Mouse (Mus musculus) liver, embryonic 11.5 days (tissue): ENCODE data around the gene Slc5a5. TPM values are rescaled to one million over a fixed set of nuclear protein-coding genes. Genes with fewer than 3 reads are reported as not detected.

Experiments
- ATAC-seq: fragments of 200-750 bp; cut with Nextera tagmentation; replicated peaks from 2 replicates; pipeline ENCODE4 v1.8.0; 2017; ENCODE audit warnings: moderate number of reproducible peaks, mild to moderate bottlenecking, moderate TSS enrichment, moderate library complexity; ENCODE audit not compliant: low FRiP score
- DNase-seq: peaks from one replicate; pipeline ENCODE4 v3.0.0-alpha.2; 2017; ENCODE audit warnings: low spot score
- H3K27ac ChIP-seq: fragments of 300-500 bp; sonication (generic); 2 replicates; pipeline ENCODE4 v1.5.1; 2014; ENCODE audit warnings: mild to moderate bottlenecking, low read depth, low read length, control low read depth
- H3K27me3 ChIP-seq: fragments of 300-500 bp; sonication (generic); replicated peaks from 2 replicates; pipeline ENCODE4 v1.6.1; 2014; ENCODE audit warnings: low read length, mixed read lengths; ENCODE audit not compliant: control insufficient read depth, insufficient read depth
- H3K36me3 ChIP-seq: fragments of 300-500 bp; sonication (generic); 2 replicates; pipeline ENCODE4 v1.6.1; 2014; ENCODE audit warnings: mild to moderate bottlenecking, low read length, moderate library complexity, mixed read lengths; ENCODE audit not compliant: control insufficient read depth, insufficient read depth
- H3K4me1 ChIP-seq: fragments of 300-500 bp; sonication (generic); replicated peaks from 2 replicates; pipeline ENCODE4 v1.6.1; 2014; ENCODE audit warnings: low read length, mixed read lengths; ENCODE audit not compliant: control insufficient read depth, insufficient read depth
- H3K4me2 ChIP-seq: fragments of 300-500 bp; sonication (generic); 2 replicates; pipeline ENCODE4 v1.6.1; 2014; ENCODE audit warnings: mild to moderate bottlenecking, control low read depth, moderate library complexity
- H3K4me3 ChIP-seq: fragments of 300-500 bp; sonication (generic); 2 replicates; pipeline ENCODE4 v1.5.1; 2014; ENCODE audit warnings: low read depth, low read length, control low read depth
- H3K9ac ChIP-seq: fragments of 300-500 bp; sonication (generic); 2 replicates; pipeline ENCODE4 v1.6.1; 2014; ENCODE audit warnings: low read depth, low read length, control low read depth
- H3K9me3 ChIP-seq: fragments of 300-500 bp; sonication (generic); 2 replicates; pipeline ENCODE4 v1.6.1; 2016; ENCODE audit warnings: low read length, inconsistent platforms, mixed read lengths; ENCODE audit not compliant: control insufficient read depth
- WGBS: fragments of 180-500 bp; shearing (Covaris S2); extraction: QIAGEN DNeasy Blood & Tissue Kit; methylation state at CpG from one replicate; pipeline ENCODE4 v1.1.7; 2014; 5-methylcytosine and 5-hydroxymethylcytosine counted together
- polyA plus RNA-seq: library from polyadenylated mRNA; unstranded; fragments of >200 nt; fragmentation: Nextera tagmentation; extraction: Ambion mirVana; gene quantifications from 2 replicates; pipeline ENCODE4 v1.2.1, GENCODE M21; 2014

The Slc5a5 gene
- polyA plus RNA-seq, 1 experiment from 2014 or later: 0.34 TPM

DNA sequence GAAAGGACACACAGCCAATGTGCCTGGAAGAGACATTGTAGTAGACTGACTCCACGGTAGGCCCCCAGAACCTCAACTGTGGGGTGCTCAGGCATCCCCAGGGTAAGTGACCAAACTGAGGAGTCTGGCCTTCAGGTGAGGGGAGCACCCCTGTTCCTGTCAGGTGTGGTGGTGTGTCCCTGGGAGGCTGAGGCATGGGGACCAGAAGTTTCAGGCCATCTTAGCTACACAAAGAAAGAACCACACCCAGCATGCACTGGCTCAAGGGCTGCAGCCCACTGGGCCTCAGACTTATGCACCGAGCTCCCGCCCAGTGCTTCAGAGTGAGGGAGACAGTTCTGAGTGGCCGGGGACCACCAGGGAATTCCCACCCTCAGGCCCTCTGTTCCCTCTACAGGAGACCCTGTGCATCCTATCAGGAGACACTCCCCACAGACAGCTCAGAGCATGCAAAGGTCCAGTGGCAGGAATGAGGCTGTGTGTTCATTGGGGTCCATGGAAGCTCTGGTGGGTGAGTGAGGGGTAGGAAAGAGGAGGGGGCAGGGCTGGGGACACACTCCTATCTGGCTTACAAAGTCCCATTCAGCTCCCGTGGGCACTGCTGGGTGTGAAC lies 21.3 kb downstream of the Slc5a5 start:
- ATAC-seq (no peak), DNase-seq (no peak)
- Histone ChIP-seq H3K36me3 (no peaks in the 10 kb centered on the region; the same call in 1 of the 2 replicates), H3K9ac (no peak overlapping the region), H3K4me1 (peaks cover 26% of the 10 kb centered on the region), H3K4me3 (no peak overlapping the region), H3K9me3 (no peaks in the 10 kb centered on the region), H3K27me3 (no peaks in the 10 kb centered on the region), H3K4me2 (no peak overlapping the region; the same call in 1 of the 2 replicates), H3K27ac (no peak overlapping the region)
- 82% methylated on average over 5 of the region's 5 CpGs for WGBS

DNA sequence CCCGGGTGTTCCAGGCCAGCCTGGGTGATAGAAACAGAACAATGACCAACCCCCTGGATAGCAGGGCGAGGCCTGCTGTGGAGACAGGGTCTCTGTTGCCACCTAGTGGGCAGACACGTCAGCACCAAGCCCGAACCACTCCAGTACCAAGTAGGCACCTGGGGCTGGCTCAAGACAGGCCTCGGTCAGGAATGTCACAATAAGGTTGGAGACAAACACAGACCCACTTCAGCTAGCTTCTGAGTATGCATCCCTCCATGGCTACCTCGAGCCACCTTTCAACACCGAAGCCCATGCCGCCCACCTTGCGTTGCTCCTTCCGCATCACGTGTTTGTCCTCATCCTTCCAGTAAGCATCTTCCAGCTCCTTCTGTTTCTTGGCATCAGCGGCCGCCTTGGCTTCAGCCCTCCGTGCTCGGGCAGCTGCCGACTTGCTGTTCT lies 22.9 kb downstream of the Slc5a5 start:
- no peak for DNase-seq
- Histone ChIP-seq H3K9me3 (no peaks in the 10 kb centered on the region), H3K4me2 (peak overlapping the region; percentile 1; the same call in 1 of the 2 replicates), H3K27me3 (peaks cover 5% of the 10 kb centered on the region), H3K27ac (no peak overlapping the region), H3K9ac (no peak overlapping the region), H3K4me3 (no peak overlapping the region), H3K36me3 (no peaks in the 10 kb centered on the region; the same call in 1 of the 2 replicates), H3K4me1 (peaks cover 32% of the 10 kb centered on the region)
- WGBS: 47% methylated on average over 16 of the region's 16 CpGs
- 0 out of 2 replicates have a peak, but pooled peaks have one; percentile 18 for ATAC-seq

DNA sequence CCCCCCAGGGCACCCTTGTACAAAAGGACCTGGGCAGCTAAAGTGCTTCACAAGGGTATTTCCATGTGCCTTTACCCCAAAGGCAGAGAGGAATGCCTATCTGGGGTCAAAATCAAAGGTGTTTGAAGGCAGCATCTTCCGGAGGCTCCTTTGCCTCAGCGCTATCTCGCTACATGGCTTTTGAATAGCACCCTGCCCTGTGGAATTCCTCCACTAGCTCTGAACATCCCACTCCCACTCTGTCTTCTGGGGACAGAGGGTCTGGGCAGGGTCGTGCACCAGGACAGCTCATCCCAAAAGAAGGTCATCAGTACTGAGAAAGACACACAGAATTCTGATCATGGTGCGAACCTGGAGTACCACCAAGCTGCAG lies 23.4 kb downstream of the Slc5a5 start:
- Histone ChIP-seq H3K4me1 (peaks cover 35% of the 10 kb centered on the region), H3K4me2 (peak overlapping the region; percentile 68), H3K4me3 (peak overlapping the region; percentile 40), H3K9ac (peak overlapping the region; percentile 51; the same call in 1 of the 2 replicates), H3K9me3 (no peaks in the 10 kb centered on the region), H3K27me3 (peaks cover 9% of the 10 kb centered on the region), H3K36me3 (no peaks in the 10 kb centered on the region; the same call in 1 of the 2 replicates), H3K27ac (no peak overlapping the region)
- no peak for DNase-seq
- 50% methylated on average over 5 of the region's 5 CpGs for WGBS
- ATAC-seq: no peak

DNA sequence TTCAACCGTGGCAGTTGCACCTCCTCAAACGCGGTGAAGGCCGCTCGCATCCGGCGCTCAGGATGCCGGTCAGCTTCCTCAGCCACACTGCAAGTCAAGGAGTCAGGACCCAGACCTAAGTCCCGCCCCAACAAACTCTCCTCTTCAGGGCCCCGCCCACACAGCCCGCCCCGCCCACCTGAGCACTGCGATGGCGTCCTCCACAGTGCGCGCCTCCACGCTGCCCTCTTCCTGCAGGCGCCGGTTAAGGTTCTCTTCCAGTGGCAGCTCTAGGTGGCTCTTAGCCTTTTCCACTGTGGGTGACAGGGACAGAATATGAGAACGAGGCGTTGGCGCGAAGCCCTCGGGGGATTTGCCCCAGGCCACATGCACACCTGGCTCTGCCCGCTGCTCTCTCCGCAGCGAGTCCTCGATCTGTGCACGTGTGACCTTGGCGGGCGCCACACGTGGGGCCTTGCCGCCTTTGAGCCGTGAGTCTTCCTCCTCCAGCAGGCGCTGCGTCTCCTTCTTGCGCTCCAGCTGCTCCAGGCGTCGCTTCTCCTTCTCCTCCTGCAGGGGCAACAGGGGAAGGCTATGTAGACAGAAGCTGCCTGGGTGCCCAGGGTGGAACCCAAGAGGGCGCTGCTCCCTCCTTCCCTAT lies 23.9 kb downstream of the Slc5a5 start:
- Histone ChIP-seq H3K4me3 (peak overlapping the region; percentile 40), H3K4me1 (peaks cover 39% of the 10 kb centered on the region), H3K27ac (0 out of 2 replicates have a peak overlapping the region, but pooled peaks have one; percentile 13), H3K27me3 (peaks cover 14% of the 10 kb centered on the region), H3K4me2 (peak overlapping the region; percentile 68), H3K9ac (peak overlapping the region; percentile 51), H3K9me3 (no peaks in the 10 kb centered on the region), H3K36me3 (no peaks in the 10 kb centered on the region; the same call in 1 of the 2 replicates)
- DNase-seq (peak; percentile 72), ATAC-seq (peak; percentile 26; the same call in 1 of the 2 replicates)
- WGBS: 30% methylated on average over 40 of the region's 40 CpGs

DNA sequence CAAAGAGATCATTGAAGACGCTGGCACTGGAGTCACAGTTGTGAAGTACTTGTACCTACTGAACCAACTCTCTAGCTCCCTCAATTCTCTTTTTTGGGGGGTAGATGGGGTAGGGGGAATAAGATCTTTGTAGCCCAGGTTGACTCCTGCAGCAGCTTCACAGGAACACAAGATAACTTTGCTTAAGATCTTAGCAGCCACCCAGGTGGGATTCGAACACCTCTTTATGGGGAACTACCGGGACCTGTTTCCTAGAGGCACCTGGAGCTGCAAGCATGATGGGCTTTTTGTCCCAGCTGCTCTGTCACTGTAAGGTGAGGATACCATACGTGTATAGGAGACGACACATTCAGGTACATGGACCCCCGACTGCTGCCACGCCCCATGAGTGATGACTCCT lies 26.0 kb downstream of the Slc5a5 start:
- WGBS: 84% methylated on average over 7 of the region's 7 CpGs
- ATAC-seq (no peak), DNase-seq (no peak)
- H3K9ac ChIP-seq: no peak overlapping the region
- H3K4me1 ChIP-seq: peaks cover 45% of the 10 kb centered on the region
- H3K4me2 ChIP-seq: peak overlapping the region; percentile 84
- no peaks in the 10 kb centered on the region; the same call in 1 of the 2 replicates for H3K36me3 ChIP-seq
- no peaks in the 10 kb centered on the region for H3K9me3 ChIP-seq
- H3K4me3 ChIP-seq: no peak overlapping the region
- no peak overlapping the region for H3K27ac ChIP-seq
- peaks cover 35% of the 10 kb centered on the region for H3K27me3 ChIP-seq

DNA sequence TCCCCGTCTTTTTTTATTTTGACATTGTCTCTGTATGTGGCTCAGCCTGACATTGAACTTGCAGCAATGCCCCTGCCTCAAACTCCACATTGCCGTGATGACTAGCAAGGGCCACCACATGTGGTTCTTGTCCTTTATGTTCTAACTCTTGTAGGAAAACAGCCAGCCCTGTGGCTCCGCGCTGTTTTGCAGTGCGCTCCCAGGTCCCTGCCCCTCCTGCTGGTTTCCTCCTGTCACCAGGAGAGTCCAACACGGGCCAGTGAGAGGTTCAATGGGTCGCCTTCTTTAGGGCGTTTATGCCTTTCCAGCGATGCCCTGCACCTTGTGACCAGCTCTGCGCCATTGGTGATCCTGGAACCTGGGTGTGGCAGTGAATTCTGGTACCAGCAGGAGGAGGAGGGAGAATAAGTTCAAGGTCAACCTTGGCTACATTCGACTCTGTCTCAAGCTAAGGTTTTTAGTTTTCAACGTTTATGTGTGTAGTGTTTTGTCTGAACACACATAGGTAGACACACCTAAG lies 26.5 kb downstream of the Slc5a5 start:
- peak overlapping the region; percentile 39; the same call in 1 of the 2 replicates for H3K27ac ChIP-seq
- WGBS: 8% methylated on average over 12 of the region's 12 CpGs
- H3K36me3 ChIP-seq: no peaks in the 10 kb centered on the region; the same call in 1 of the 2 replicates
- H3K4me2 ChIP-seq: peak overlapping the region; percentile 84
- H3K4me1 ChIP-seq: peaks cover 45% of the 10 kb centered on the region
- H3K9me3 ChIP-seq: no peaks in the 10 kb centered on the region
- H3K9ac ChIP-seq: peak overlapping the region; percentile 42
- H3K27me3 ChIP-seq: peaks cover 40% of the 10 kb centered on the region
- DNase-seq (no peak), ATAC-seq (peak; percentile 1; the same call in 1 of the 2 replicates)
- peak overlapping the region; percentile 50 for H3K4me3 ChIP-seq

DNA sequence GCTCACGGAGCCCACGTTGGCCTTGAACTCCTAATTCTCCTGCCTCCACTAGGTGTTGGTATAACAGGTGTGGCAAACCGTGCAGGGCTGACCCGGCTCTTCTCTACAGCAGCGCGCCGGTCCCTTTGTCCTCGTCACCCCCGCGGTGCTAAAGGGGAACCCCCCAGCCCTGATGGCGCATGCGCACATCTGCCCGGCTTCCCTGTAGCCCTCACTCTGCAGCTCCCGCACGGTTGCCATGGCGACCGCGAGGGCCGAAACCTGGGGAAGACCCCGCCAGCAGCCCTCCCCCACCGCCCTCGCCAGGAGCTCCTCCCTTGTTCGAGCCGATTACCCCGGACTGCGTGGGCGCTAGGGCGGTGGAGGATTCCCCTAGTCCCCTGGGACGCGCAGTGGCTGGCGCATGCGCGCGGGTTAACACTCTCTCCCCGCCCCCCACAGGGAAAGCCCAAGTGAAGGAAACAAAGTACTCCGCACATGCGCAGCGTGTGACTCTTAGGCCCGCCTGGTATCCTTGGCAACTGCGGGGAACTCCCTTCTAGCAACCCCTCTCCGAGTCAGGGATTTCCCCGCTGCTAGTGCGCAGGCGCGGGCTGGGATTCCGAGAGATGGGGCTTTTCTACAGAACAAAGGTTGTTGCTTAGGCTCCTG lies 27.1 kb downstream of the Slc5a5 start:
- no peak overlapping the region for H3K27ac ChIP-seq
- peak overlapping the region; percentile 50 for H3K4me3 ChIP-seq
- WGBS: under 1% methylated on average over 46 of the region's 46 CpGs
- peaks cover 45% of the 10 kb centered on the region for H3K4me1 ChIP-seq
- ATAC-seq (peak; percentile 88), DNase-seq (peak; percentile 97)
- H3K9ac ChIP-seq: peak overlapping the region; percentile 49
- H3K27me3 ChIP-seq: peaks cover 42% of the 10 kb centered on the region
- H3K36me3 ChIP-seq: no peaks in the 10 kb centered on the region; the same call in 1 of the 2 replicates
- no peaks in the 10 kb centered on the region for H3K9me3 ChIP-seq
- H3K4me2 ChIP-seq: peak overlapping the region; percentile 84

DNA sequence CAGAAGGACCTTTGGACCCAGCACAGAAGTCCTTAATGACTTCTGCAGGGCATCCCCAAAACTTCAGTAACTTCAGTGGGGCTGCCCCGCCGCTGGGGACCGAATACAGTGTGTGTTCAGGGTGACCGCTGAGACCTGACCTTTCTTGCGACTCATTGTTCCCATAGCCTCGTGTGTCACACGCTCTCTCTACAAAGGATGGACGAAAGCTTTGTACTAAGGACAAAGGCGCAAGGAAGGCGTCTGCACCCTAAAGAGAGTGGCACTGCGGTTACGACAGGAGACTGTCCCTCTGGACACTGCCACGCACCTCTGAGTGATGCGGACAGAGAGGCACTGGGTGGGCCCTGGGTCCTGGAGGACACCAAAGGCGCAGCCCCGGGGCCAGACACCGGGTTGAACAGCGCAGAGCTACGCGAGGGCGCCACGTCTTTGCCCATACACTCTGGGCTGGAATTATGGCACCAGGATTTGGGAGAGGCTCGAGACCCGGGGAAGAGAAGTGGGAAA lies 27.8 kb downstream of the Slc5a5 start:
- Histone ChIP-seq H3K36me3 (no peaks in the 10 kb centered on the region; the same call in 1 of the 2 replicates), H3K27ac (no peak overlapping the region), H3K4me3 (peak overlapping the region; percentile 50), H3K27me3 (peaks cover 45% of the 10 kb centered on the region), H3K9me3 (no peaks in the 10 kb centered on the region), H3K4me1 (peaks cover 45% of the 10 kb centered on the region), H3K9ac (peak overlapping the region; percentile 49), H3K4me2 (peak overlapping the region; percentile 84)
- DNase-seq (no peak), ATAC-seq (no peak)
- 2% methylated on average over 24 of the region's 24 CpGs for WGBS
